Comparison of ENCODE assay signal across 9 mouse cellular contexts in genomic region chr13:48655637-48656036, GRCm38 (mm10). TPM values are rescaled to one million over a fixed set of nuclear protein-coding genes. Genes with fewer than 3 reads are reported as not detected.
DNase-seq lines count a peak whose midpoint lies in the region; ATAC-seq and TF ChIP-seq lines count a peak whose summit lies in the region.
"Had no signal": no experiment of that assay in that cellular context is flagged by ENCODE, and none has a peak within 500 bp of the region (broad histone marks: within the 10 kb centered on the region; RNA-seq: fewer than 3 reads in every experiment).

No protein-coding gene starts in this region.

- peaks cover 88% of the 10 kb centered on the region for H3K27me3 ChIP-seq in forebrain, embryonic 13.5 days
- peaks cover 53% of the 10 kb centered on the region for H3K27me3 ChIP-seq in hindbrain, embryonic 15.5 days
- H3K27me3 ChIP-seq in midbrain, embryonic 11.5 days (ENCODE audit: control insufficient read depth, insufficient read depth, low read length), result peaks cover 59% of the 10 kb centered on the region
- H3K27me3 ChIP-seq in stomach, postnatal 0 days (ENCODE audit: control insufficient read depth, insufficient read depth, low read length), result peaks cover 3% of the 10 kb centered on the region; the same call in 1 of the 2 replicates

- no peak overlapping the region for H3K9ac ChIP-seq in forebrain, embryonic 13.5 days
- H3K9ac ChIP-seq in hindbrain, embryonic 15.5 days, result no peak overlapping the region
- H3K9ac ChIP-seq in midbrain, embryonic 11.5 days (ENCODE audit: low read length), result no peak overlapping the region
- no peak overlapping the region for H3K9ac ChIP-seq in stomach, postnatal 0 days (ENCODE audit: low read length)

- DNase-seq in left cerebral cortex, adult 11 months (ENCODE audit: low spot score), result peak; percentile 37
- no peak for DNase-seq in left cerebral cortex, adult 8-10 months (ENCODE audit: low spot score in 2 of 2)
- peak; percentile 44 for DNase-seq in c-Kit-positive CD71-positive TER-119-negative erythroid progenitor cells, embryonic 14.5 days (ENCODE audit: low read depth)
- DNase-seq in layer of hippocampus, postnatal 36 days, result peak; percentile 16 to 45
- peak; percentile 96 for DNase-seq in midbrain, embryonic 11.5 days (ENCODE audit: low spot score, missing footprints)
- peak; percentile 65 for DNase-seq in stomach, postnatal 0 days (ENCODE audit: low spot score)

- WGBS in forebrain, embryonic 13.5 days, result 1% methylated on average over 8 of the region's 8 CpGs
- WGBS in hindbrain, embryonic 15.5 days, result 2% methylated on average over 8 of the region's 8 CpGs
- 4% methylated on average over 8 of the region's 8 CpGs for WGBS in midbrain, embryonic 11.5 days
- WGBS in stomach, postnatal 0 days, result 2% methylated on average over 8 of the region's 8 CpGs

- ATAC-seq in forebrain, embryonic 13.5 days, result peak; percentile 66
- peak; percentile 36; the same call in 1 of the 2 replicates for ATAC-seq in hindbrain, embryonic 15.5 days (ENCODE audit: low FRiP score, low read depth)
- ATAC-seq in midbrain, embryonic 11.5 days (ENCODE audit: low FRiP score), result peak; percentile 61
- peak; percentile 72 for ATAC-seq in stomach, postnatal 0 days (ENCODE audit: low FRiP score, low TSS enrichment)

- peak; percentile 90 for TF ChIP-seq CTCF in stomach, postnatal 0 days (IDR thresholded peaks at IDR 0.05; ENCODE audit: low read depth)

- no peak overlapping the region for H3K4me2 ChIP-seq in forebrain, embryonic 13.5 days
- H3K4me2 ChIP-seq in hindbrain, embryonic 15.5 days, result peak overlapping the region; percentile 28
- H3K4me2 ChIP-seq in midbrain, embryonic 11.5 days, result peak overlapping the region; percentile 16; the same call in 1 of the 2 replicates
- H3K4me2 ChIP-seq in stomach, postnatal 0 days (replicated peaks; ENCODE audit: low read depth), result no peak overlapping the region

- peak; percentile 32 for TF ChIP-seq EP300 in stomach, postnatal 0 days (optimal IDR thresholded peaks at IDR 0.05)

- no peaks in the 10 kb centered on the region for H3K36me3 ChIP-seq in forebrain, embryonic 13.5 days (ENCODE audit: poor library complexity, severe bottlenecking)
- no peaks in the 10 kb centered on the region for H3K36me3 ChIP-seq in hindbrain, embryonic 15.5 days
- no peaks in the 10 kb centered on the region for H3K36me3 ChIP-seq in midbrain, embryonic 11.5 days (ENCODE audit: control insufficient read depth, insufficient read depth, low read length)
- H3K36me3 ChIP-seq in stomach, postnatal 0 days (ENCODE audit: control insufficient read depth, insufficient read depth, low read length), result no peaks in the 10 kb centered on the region

- H3K9me3 ChIP-seq in forebrain, embryonic 13.5 days (replicated peaks), result no peaks in the 10 kb centered on the region
- H3K9me3 ChIP-seq in hindbrain, embryonic 15.5 days, result no peaks in the 10 kb centered on the region
- H3K9me3 ChIP-seq in midbrain, embryonic 11.5 days (ENCODE audit: control insufficient read depth, low read length), result no peaks in the 10 kb centered on the region
- no peaks in the 10 kb centered on the region for H3K9me3 ChIP-seq in stomach, postnatal 0 days (ENCODE audit: control insufficient read depth, low read length)

- no peak overlapping the region for H3K27ac ChIP-seq in forebrain, embryonic 13.5 days
- H3K27ac ChIP-seq in hindbrain, embryonic 15.5 days (replicated peaks), result no peak overlapping the region
- H3K27ac ChIP-seq in midbrain, embryonic 11.5 days (ENCODE audit: low read depth, low read length), result no peak overlapping the region
- peak overlapping the region; percentile 19; the same call in 1 of the 2 replicates for H3K27ac ChIP-seq in stomach, postnatal 0 days (replicated peaks)

- no peak overlapping the region for H3K4me3 ChIP-seq in forebrain, embryonic 13.5 days
- no peak overlapping the region for H3K4me3 ChIP-seq in hindbrain, embryonic 15.5 days
- H3K4me3 ChIP-seq in midbrain, embryonic 11.5 days (ENCODE audit: low read depth, low read length), result no peak overlapping the region
- no peak overlapping the region for H3K4me3 ChIP-seq in stomach, postnatal 0 days (ENCODE audit: low read depth, low read length)

- peaks cover 11% of the 10 kb centered on the region; the same call in 1 of the 2 replicates for H3K4me1 ChIP-seq in forebrain, embryonic 13.5 days
- peaks cover 6% of the 10 kb centered on the region; the same call in 1 of the 2 replicates for H3K4me1 ChIP-seq in hindbrain, embryonic 15.5 days (replicated peaks)
- H3K4me1 ChIP-seq in midbrain, embryonic 11.5 days (ENCODE audit: control insufficient read depth, insufficient read depth, low read length), result no peaks in the 10 kb centered on the region
- H3K4me1 ChIP-seq in stomach, postnatal 0 days (replicated peaks; ENCODE audit: control insufficient read depth, insufficient read depth), result peaks cover 2% of the 10 kb centered on the region; the same call in 1 of the 2 replicates

RNA-seq across cellular contexts. Expression of gene Barx1, which starts 7.2 kb away (rescaled TPM):
- total RNA-seq in left cerebral cortex, adult 8-10 months (2022), result not detected
- not detected in 2 replicates for polyA plus RNA-seq in forebrain, embryonic 13.5 days (2015; fragmentation: Nextera tagmentation; extraction: Ambion mirVana)
- polyA plus RNA-seq in hindbrain, embryonic 15.5 days (2015; fragmentation: Nextera tagmentation; extraction: Ambion mirVana), result not detected in 2 replicates
- not detected for total RNA-seq in layer of hippocampus, postnatal 36 days (2021)
- 0.19 and 0.46 TPM in 2 replicates for polyA plus RNA-seq in midbrain, embryonic 11.5 days (2014; fragmentation: Nextera tagmentation; extraction: Ambion mirVana)
- polyA plus RNA-seq in stomach, postnatal 0 days (2015; fragmentation: Nextera tagmentation; extraction: Ambion mirVana), result 164 and 201 TPM in 2 replicates
- polyA plus RNA-seq: neural tube, embryonic 14.5 days had no signal

RNA-seq across cellular contexts. Expression of gene Ptpdc1, which starts 30.2 kb away (rescaled TPM):
- 10 to 100 TPM; 24.3 to 26.9 (median 25.6) TPM for total RNA-seq in left cerebral cortex, adult 8-10 months (2022)
- 13.0 and 13.4 TPM in 2 replicates for polyA plus RNA-seq in forebrain, embryonic 13.5 days (2015; fragmentation: Nextera tagmentation; extraction: Ambion mirVana)
- 16.4 and 17.2 TPM in 2 replicates for polyA plus RNA-seq in hindbrain, embryonic 15.5 days (2015; fragmentation: Nextera tagmentation; extraction: Ambion mirVana)
- 10 to 100 TPM; 42.5 to 47.1 TPM for total RNA-seq in layer of hippocampus, postnatal 36 days (2021)
- polyA plus RNA-seq in midbrain, embryonic 11.5 days (2014; fragmentation: Nextera tagmentation; extraction: Ambion mirVana), result 17.2 and 17.8 TPM in 2 replicates
- polyA plus RNA-seq in stomach, postnatal 0 days (2015; fragmentation: Nextera tagmentation; extraction: Ambion mirVana), result 3.1 and 3.2 TPM in 2 replicates

Comparison
In these comparisons a context has a peak if more than half of its experiments do, and no peak if none do; other contexts are left out.
1. DNase-seq: peak in left cerebral cortex, adult 11 months (single experiment), c-Kit-positive CD71-positive TER-119-negative erythroid progenitor cells, embryonic 14.5 days (single experiment), layer of hippocampus, postnatal 36 days (2 of 2), midbrain, embryonic 11.5 days (single experiment) and stomach, postnatal 0 days (single experiment); none in left cerebral cortex, adult 8-10 months (0 of 2).
2. H3K4me2 ChIP-seq: peak in hindbrain, embryonic 15.5 days (single experiment) and midbrain, embryonic 11.5 days (single experiment); none in forebrain, embryonic 13.5 days (single experiment) and stomach, postnatal 0 days (single experiment).
3. RNA of gene Barx1, which starts 7.2 kb away (polyA plus RNA-seq): 164 to 201 TPM in stomach, postnatal 0 days; 0.19 to 0.46 TPM in midbrain, embryonic 11.5 days, not detected in hindbrain, embryonic 15.5 days and not detected in forebrain, embryonic 13.5 days; every median in the first group is over 100 times any median in the second.
4. Peak in every context shown above with its lines, with median percentiles within 50 percentile points of each other: ATAC-seq.